Mouse (Mus musculus): Measurements from ENCODE around the gene Scyl1.

Gene Scyl1

DNA sequence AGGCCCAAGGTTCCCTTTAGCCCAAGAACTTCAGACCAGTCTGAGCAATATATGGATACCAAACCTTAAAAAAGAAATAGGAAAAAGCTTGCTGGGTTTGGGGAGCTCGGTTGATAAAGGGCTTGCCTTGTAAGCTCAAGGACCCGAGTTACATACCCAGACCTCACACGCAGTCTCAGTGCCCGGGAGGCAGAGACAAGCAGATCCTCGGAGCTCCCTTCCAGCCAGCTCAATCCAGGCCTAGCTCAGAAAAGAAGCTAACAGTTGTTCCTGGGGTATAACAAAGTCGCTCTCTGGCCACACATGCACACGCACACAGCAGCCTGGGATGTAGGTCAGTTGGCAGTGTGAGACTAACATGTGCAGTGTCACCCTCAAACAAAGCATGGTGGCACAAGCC lies 16.7 kb upstream of the Scyl1 start:
- no peak for DNase-seq (ENCODE audit: low spot score in 2 of 2)

DNA sequence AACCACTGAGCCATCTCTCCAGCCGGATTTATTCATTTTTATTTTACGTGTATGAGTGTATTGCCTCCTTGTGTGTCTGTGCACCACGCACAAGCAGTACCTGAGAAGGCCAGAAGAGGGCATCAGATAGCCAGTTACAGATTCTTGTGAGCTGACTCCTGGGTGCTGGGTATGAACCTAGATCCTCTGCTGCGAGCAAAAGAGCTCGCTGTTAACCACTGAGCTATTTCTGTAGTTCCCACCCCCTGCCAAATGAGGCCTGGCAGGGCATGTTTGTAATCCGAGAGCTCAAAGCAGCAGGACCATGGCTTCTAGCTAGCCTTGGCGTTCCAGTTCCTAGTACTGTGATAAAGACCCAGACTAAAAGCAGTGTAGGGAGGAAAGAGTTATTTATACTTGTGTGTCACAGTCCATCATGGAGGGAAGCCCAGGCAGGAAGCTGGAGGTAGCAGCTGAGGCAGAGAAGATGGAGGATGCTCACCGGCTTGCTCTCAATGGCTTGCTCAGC lies 16.0 kb upstream of the Scyl1 start:
- DNase-seq (ENCODE audit: low spot score in 2 of 2) = peak; percentile 80 to 82

DNA sequence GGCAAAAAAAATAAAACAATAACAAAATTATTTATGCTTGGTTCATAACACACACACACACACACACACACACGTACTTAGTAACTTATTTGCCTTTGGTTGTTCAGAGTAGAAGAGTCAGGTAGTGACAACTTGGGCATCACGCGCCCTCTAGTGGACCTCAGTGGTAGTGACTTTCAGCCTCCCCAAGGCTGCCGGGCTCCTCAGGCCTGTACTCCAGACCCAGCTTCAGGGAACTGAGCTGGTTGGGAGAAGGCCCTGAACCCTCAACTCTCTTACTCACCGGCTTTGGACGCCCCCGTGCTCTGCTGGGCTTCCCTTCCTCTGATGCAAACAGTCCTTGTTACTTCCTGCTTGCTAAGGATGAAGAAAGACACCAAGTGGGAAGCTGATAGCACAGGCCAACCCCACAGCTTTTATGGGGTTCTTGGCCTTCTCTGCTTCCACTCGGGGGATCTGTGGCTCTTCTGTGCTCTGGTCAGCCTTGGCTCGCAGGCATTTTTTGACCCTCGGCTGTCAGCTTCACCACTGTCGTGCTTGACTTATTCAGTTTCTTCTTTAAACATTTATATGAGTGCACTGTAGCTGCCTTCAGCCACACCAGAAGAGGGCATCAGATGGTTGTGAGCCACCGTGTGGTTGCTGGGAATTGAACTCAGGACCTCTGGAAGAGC lies 15.4 kb upstream of the Scyl1 start:
- peak; percentile 83 to 88 for DNase-seq (ENCODE audit: low spot score in 2 of 2)

DNA sequence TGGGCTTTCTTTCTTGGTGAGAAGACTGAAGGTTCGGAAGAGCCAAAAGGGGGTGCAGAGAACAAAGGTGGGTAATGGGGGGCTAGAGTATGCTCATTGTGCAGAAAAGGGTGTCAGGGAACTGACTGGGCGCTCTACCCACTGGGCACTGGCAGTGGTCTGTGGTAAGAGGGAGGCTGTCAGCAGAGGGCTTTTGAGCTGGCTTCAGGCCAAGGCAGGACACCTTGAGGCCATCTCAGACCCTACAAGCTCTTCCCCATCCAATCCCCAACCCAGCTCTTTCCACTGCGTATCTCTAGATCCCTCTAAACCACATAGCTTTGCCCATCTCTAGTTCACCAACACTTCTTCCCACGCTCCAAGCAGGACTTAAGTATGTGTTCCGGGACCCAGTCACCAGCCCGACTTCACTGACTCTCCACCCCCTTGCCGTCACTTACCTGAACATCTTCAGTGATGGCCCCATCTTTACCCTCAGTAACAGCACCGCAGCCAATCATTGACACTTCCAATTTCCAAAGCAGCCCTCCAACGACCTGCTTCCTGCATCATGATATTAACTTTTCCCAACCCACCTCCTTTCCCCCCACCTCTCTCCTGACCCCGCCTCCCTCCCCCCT lies 13.8 kb upstream of the Scyl1 start:
- DNase-seq (ENCODE audit: low spot score in 2 of 2) = no peak

DNA sequence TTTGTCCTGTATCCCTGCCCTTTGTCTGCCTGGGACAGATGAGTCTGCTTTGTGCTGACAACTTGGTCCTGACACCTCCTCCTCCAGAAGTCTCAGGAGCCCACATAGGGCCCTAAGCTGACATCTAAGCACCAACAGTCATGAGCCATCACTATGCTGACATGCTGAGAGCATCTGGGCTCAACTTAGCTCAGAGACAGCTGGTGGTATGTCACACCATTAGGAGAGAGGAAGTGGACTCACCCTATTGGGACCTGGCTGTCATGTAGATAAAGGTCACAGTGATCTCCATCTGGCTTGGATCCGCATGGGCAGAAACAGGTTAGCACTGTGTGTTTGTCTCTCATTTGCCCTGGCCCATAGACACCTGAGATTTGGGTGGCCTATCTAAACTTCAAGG lies 10.9 kb upstream of the Scyl1 start:
- DNase-seq (ENCODE audit: low spot score in 2 of 2) = no peak

DNA sequence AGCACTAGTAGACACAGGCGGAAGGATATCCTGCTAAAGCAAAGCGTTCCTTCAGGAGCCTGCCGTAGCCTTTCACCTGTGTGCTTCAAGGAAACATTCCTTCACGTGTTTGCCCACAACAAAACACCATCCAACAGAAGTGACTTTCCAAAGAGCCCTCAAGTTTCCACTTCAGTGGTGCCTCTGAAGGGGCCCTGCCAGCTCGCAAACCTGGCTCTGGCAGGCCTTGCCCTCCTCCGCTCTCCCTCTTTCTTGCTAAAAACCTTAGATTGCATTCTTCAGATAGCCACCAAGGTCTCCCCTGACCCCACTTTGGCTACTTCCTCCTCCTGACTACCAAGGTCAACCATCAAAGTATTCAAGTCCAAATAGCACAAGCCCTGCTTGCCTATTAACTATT lies 10.3 kb upstream of the Scyl1 start:
- DNase-seq (ENCODE audit: low spot score in 2 of 2) = no peak

DNA sequence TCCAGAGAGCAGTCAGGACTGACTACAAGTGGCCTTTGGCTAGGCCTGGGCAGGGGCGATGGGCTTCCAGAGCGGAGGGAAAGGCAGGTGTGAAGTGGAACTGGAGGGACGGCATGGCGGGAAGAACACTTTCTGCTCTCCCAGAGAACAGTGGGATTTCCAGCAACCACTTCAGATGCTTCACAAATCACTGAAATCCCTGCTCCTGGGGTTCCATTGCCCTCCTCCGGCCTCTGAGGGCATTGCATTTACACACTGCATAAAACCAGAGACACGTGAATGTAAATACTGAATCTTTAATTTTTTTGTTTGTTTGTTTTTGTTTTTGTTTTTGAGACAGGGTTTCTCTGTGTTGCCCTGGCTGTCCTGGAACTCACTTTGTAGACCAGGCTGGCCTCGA lies 9.0 kb upstream of the Scyl1 start:
- no peak for DNase-seq (ENCODE audit: low spot score in 2 of 2)

DNA sequence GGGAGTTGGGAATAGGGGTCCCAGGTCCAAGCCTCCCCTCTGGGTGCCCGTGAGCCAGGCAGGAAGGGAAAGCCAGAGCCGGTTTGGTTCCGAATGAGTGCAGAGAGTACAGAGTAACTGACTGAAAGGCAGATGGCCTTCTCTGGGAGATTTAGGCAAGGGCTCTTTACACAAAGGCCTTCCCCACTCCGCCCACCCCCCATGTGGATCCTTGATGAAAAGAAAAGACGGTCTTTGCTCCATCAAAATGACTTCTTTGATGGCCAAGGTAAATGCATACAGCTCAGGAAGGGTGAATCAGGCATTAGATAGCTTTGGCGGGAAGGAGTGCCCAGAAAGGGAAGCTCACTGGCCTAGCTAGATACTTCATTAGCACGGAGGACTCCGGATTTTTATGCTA lies 7.1 kb upstream of the Scyl1 start:
- DNase-seq (ENCODE audit: low spot score in 2 of 2) = no peak

DNA sequence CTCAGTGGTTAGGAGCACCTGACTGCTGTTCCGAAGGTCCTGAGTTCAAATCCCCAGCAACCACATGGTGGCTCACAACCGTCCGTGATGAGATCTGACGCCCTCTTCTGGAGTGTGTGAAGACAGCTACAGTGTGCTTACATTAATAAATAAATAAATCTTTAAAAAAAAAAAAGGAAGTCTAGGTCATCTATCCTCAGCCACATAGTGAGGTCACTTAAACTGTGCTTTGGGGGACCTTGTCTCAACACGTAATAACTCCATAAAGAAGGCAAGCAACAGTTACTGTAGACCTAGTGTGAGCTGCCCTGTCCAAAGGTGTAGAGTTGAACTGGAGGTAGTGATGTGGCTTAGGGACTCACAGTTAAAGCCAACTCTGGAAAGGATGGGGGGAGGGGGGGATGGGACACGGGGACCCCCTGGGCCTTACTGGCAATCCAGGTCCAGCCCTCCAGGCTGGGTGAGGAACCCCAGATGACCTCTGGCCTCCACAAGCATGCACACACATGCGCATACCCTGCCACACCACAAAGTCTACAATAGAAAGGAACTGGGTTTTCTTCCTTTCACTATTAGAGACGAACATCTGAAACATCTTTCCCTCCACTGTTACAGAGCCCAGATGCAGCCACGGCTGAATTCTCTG lies 6.3 kb upstream of the Scyl1 start:
- DNase-seq (ENCODE audit: low spot score in 2 of 2) = no peak

DNA sequence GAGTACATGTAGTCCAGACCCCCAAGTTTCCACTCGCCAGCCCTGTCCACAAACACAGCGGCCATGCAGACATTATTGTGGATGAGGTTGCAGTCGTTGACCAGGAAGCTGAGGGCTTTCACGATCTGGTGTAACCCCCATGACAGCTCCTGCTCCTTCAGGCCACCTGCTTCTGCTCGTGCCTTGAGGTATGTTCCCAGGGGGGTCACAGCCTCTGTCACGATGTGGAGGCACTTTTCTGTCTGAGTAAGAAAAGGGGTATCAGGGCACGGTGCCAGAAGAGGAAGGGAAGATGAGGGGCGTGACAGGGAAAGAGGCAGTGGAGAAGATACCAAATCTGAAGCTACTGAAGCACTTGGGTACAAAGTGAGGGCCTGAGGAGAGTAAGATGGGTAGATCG lies 908 bp downstream of the Scyl1 start:
- no peak for DNase-seq (ENCODE audit: low spot score in 2 of 2)

DNA sequence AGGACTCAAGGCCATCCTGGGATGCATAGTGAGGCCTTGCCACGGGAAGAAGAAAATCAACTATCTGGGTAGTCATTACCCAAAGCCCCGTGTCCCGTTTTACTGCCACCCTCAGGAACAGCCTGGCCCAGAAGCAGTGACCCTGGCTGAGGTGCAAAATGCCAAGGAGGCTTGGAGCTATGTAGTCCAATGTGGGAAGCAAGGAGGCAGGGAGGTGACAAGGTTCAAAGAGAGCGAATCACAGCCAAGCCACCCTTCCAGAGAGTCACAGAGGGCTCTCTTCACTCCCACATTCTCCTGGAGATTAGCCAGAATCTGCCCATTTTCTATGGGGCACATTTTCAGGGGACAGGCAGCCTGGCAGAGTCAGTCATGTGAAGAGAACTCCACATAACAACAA lies 3.9 kb downstream of the Scyl1 start:
- DNase-seq (ENCODE audit: low spot score in 2 of 2) = no peak

DNA sequence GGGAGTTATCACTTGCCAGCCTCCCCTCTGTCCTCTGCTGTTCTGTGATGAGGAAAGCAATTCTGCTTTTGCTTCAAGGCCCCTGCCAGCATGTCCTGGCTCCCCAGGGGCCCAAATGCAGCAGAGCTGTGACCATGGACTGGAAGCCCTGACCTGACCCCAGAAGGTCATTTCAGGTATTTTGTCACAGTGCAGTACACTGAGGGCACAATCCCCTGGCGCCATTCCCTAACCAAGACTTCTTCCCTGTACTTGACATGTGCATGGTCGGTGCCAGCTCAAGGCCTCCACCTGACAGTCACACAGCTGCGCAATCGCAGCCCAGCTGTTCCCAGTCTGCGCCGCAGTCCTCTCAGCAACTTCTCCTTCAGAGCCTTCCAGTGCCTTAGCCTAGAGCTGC lies 8.1 kb downstream of the Scyl1 start:
- DNase-seq (ENCODE audit: low spot score in 2 of 2) = no peak

DNA sequence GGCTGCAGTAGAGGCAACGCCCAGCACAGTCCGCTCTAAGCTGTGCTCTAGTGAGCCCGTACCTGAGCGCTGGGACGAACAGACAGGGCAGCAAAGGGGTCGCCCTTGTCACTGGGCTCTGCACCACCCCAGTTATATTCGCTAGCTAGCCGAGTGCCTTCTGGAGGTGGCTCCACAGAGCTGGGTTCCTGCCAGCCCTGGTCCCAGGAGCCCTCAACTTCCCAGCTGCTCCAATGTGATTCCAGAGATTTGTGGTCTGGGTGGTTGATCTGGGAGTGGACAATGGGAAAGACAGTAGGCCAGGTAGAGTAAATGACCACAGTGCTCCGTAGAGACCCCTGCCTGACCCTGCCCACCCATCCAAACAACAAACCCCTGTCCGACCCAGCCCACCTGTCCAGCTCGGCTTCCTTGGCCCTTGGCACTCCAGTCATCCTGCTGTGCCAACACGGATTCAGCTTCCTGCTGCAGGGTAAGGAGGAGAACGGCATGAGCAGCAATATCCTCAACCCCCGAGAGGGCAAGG lies 12.3 kb downstream of the Scyl1 start:
- DNase-seq (ENCODE audit: low spot score in 2 of 2) = no peak

DNA sequence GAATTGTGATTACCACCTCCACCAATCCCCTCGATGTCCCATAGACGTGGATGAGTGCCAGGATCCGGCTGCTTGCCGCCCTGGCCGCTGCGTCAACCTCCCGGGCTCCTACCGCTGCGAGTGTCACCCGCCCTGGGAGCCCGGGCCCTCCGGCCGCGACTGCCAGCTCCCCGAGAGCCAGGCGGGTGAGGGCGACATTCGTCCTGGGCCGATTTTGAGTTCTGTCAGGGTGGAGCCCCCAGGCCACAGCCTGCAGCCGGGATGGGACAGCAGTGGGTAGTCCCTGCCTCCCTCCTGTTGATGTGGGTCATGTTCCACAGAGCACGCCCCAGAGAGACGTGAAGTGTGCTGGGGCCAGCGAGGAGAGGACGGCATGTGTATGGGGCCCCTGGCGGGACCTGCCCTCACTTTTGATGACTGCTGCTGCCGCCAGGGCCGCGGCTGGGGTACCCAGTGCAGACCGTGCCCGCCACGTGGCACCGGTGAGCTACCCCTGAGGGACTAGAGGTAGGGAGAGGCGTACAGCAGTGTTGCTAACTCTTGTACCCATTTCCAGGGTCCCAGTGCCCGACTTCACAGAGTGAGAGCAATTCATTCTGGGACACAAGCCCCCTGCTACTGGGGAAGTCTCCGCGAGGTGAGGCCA lies 14.1 kb downstream of the Scyl1 start:
- no peak for DNase-seq (ENCODE audit: low spot score in 2 of 2)

DNA sequence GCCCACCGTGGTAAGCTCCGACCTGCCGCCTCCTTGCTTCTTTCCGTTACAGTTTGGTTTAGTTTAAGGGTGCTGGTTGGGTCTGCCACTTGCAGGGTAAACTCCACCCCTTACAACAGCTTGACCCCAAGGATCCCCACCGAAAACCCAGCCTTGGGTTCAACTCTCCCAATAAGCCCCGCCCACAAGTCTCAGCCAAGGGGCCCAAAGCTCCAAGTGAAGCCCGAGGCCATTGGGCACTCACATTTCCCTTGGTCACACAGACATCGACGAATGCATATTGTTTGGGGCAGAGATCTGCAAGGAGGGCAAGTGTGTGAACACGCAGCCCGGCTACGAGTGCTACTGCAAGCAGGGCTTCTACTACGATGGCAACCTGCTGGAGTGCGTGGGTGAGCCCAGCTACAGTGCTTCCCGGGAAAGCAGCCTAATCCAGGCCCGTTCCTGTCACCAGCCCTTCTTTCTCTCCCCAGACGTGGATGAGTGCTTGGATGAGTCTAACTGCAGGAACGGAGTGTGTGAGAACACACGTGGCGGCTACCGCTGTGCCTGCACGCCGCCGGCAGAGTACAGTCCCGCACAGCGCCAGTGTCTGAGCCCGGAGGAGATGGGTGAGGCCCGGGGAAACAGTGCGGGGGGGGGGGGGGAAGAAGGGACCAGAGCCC lies 14.8 kb downstream of the Scyl1 start:
- no peak for DNase-seq (ENCODE audit: low spot score in 2 of 2)

DNA sequence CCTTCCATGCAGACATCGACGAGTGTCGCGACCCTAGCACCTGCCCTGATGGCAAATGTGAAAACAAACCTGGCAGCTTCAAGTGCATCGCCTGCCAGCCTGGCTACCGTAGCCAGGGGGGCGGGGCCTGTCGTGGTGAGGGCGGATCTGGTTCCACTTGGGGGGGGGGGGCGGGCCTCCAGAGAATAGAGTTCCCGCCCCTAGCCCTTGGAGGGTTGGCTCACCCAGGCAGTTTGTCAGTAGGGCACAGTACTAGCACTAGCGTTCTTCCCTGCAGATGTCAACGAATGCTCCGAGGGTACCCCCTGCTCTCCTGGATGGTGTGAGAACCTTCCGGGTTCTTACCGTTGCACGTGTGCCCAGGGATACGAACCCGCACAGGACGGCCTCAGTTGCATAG lies 19.5 kb downstream of the Scyl1 start:
- DNase-seq (ENCODE audit: low spot score in 2 of 2) = no peak

DNA sequence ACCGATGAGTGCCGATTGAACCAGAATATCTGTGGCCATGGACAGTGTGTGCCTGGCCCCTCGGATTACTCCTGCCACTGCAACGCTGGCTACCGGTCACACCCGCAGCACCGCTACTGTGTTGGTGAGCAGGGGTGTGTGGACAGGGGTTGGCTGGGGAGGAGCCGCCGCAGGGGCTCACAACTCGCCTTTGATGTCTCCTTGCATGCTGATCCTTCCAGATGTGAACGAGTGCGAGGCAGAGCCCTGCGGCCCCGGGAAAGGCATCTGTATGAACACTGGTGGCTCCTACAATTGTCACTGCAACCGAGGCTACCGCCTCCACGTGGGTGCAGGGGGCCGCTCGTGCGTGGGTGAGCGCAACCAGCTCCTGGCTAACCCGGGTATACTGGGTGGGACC lies 20.3 kb downstream of the Scyl1 start:
- DNase-seq (ENCODE audit: low spot score in 2 of 2) = no peak

DNA sequence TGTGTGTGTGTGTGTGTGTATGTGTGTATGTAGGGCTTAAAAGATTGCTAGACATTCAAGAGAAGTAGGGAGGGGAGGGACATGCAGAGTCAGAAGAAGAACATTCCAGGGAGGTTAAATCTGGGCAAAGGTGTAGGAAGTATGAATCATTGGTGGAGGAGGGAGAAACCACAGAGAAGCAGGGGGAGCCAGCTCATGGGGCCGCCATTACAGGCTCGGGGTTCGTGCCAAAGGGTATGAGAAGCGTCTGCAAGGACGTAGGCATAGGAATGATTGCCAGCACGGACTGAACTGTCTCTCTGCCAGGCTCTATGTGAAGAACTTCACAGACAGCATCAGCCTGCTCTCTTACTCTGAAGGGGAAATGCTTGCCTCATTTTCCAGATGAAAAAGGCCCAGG lies 21.7 kb downstream of the Scyl1 start:
- DNase-seq (ENCODE audit: low spot score in 2 of 2) = no peak

DNA sequence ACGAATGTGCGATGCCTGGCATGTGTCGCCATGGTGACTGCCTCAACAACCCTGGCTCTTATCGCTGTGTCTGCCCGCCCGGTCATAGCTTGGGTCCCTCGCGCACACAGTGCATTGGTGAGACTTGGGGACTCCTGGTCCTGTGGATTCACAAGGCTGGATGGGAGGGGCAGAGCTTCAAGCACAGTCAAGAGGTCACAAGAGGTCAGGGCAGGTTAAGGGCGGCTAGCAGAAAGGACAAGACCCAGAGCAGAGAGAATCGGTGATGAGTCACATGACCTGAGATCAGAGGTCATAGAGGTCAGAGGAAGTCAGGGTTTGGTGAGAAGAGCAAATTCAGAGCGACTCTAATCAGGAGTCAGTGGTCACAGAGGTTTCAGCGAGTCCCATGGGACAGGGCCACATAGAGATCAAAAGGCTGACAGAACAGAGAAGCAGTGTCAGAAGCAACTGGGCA lies 24.3 kb downstream of the Scyl1 start:
- DNase-seq (ENCODE audit: low spot score in 2 of 2) = no peak

DNA sequence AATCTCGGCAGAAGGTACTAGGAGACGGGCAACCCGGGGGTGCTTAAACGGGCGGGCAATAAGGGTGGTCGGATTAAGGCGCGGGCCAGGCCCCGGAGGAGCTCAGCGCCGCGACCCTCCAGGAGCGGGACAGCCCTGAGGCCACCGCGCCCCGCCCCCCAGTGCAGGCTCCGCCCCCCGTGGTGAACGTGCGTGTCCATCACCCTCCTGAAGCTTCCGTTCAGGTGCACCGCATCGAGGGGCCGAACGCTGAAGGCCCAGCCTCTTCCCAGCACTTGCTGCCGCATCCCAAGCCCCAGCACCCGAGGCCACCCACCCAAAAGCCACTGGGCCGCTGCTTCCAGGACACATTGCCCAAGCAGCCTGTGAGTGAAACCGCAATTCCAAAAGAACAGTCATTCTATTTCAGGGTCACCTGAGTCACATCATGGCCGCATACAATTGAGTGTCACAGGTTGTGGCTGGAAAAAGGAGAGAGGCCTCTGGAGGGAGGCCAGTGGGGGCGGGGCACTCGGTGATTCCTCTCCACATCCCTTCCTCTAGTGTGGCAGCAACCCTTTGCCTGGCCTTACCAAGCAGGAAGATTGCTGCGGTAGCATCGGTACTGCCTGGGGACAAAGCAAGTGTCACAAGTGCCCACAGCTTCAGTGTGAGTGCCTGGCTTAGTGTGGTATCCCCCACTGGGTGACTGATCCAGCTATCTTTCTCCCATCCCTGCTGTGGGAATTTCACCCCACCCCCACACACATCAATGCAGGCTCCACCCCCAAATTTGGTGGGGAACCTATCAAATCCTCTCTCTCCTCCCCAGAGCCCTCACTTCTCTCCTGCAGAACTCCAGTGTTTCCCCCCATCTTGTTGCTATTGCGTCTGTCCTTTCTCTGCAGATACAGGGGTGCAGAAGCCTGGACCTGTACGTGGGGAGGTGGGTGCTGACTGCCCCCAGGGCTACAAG lies 25.2 kb downstream of the Scyl1 start:
- DNase-seq (ENCODE audit: low spot score in 2 of 2) = no peak

DNA sequence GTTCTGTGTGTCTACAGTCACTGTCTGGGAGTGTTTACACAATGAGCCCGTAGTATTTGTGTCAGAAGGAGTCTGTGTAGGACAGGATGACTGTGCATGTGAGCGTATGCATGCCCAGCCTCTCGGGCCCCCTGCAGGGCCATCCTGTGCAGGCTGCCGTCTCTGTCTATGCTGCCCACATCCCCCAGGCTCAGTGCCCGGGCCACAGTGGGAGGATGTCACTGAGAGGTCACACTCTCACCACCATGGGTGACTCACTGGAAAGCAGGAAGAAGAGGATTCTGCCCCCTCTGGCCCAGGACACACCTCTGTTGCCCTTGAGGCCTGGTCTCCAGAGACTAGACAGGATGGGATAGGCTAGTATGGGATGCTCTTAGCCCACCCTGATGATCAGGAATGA lies 27.6 kb downstream of the Scyl1 start:
- DNase-seq (ENCODE audit: low spot score in 2 of 2) = no peak
